Mouse (Mus musculus) myocyte (in vitro differentiated cells): Measurements from ENCODE around the gene Card10.

ENCODE experiments used
- CEBPB ChIP-seq: IDR thresholded peaks from 2 replicates; pipeline ENCODE4 v1.6.1; 2011; ENCODE audit warnings: mild to moderate bottlenecking, moderate library complexity; ENCODE audit not compliant: poor library complexity, insufficient read depth, severe bottlenecking
- E2F4 ChIP-seq: IDR thresholded peaks from one replicate; pipeline ENCODE4 v1.6.1; 2011; ENCODE audit warnings: mild to moderate bottlenecking, control low read depth, moderate library complexity; ENCODE audit not compliant: insufficient read depth
- MAX ChIP-seq: IDR thresholded peaks from one replicate; pipeline ENCODE4 v1.6.1; 2011; ENCODE audit warnings: low read depth, mild to moderate bottlenecking, control low read depth
- MYOD1 ChIP-seq, 3 experiments: IDR thresholded peaks; one replicate each; pipeline ENCODE4 v1.6.1; 2011; ENCODE audit warnings: control low read depth in 2 of 3, low read depth in 2 of 3, mild to moderate bottlenecking in 2 of 3, moderate library complexity in 1 of 3; ENCODE audit not compliant: insufficient read length in 2 of 3, control insufficient read depth in 1 of 3
- MYOG ChIP-seq, 3 experiments: IDR thresholded peaks; one replicate each; pipeline ENCODE4 v1.6.1; 2011; ENCODE audit warnings: control low read depth in 2 of 3, low read depth in 2 of 3, mild to moderate bottlenecking in 2 of 3; ENCODE audit not compliant: insufficient read length in 2 of 3, control insufficient read depth in 1 of 3, insufficient read depth in 1 of 3
- POLR2A ChIP-seq: IDR thresholded peaks from one replicate; pipeline ENCODE4 v1.6.1; 2011; ENCODE audit warnings: low read depth, mild to moderate bottlenecking, control low read depth, moderate library complexity; ENCODE audit not compliant: insufficient read length
- POLR2AphosphoS2 ChIP-seq: IDR thresholded peaks from one replicate; pipeline ENCODE4 v1.6.1; 2011; ENCODE audit warnings: low read depth, control low read depth; ENCODE audit not compliant: insufficient read length
- REST ChIP-seq: IDR thresholded peaks from one replicate; pipeline ENCODE4 v1.6.1; 2011; ENCODE audit warnings: mild to moderate bottlenecking, control low read depth, moderate library complexity; ENCODE audit not compliant: insufficient read depth, insufficient read length
- SRF ChIP-seq: IDR thresholded peaks from one replicate; pipeline ENCODE4 v1.6.1; 2011; ENCODE audit warnings: low read depth; ENCODE audit not compliant: control insufficient read depth, insufficient read length
- TCF12 ChIP-seq: IDR thresholded peaks from one replicate; pipeline ENCODE4 v1.6.1; 2011; ENCODE audit warnings: mild to moderate bottlenecking, control low read depth; ENCODE audit not compliant: poor library complexity, insufficient read depth, severe bottlenecking
- TCF3 ChIP-seq: IDR thresholded peaks from one replicate; pipeline ENCODE4 v1.6.1; 2011; ENCODE audit warnings: low read depth, control low read depth; ENCODE audit not compliant: insufficient read length
- USF1 ChIP-seq: IDR thresholded peaks from one replicate; pipeline ENCODE4 v1.6.1; 2011; ENCODE audit warnings: low read depth, mild to moderate bottlenecking, control low read depth, moderate library complexity

DNA sequence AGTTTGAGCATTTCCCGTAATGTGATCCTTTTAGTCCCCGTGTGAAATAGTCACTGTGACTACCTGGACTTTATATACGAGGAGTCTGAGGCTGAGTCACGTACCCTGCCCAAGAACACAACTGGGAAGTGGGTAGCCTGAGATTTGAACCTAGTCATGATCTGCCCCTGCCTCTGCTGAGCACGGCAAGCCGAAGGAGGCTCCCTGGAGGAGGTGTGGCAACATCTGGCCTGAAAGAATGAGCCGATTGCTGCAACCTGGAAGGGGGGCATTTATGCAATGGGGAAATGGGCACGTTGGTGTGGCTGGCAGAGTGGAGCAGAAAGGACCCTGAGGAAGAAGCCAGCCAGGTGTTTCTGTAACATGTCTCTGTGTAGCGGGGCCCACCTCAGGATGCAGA lies 6.9 kb upstream of the Card10 start:
- TF ChIP-seq POLR2A: no peak
- TF ChIP-seq MAX: no peak
- no peak for TF ChIP-seq TCF12
- TF ChIP-seq POLR2AphosphoS2: no peak
- no peak for TF ChIP-seq E2F4
- TF ChIP-seq USF1: no peak
- no peak for TF ChIP-seq CEBPB
- no peak for TF ChIP-seq SRF
- TF ChIP-seq MYOG (IDR thresholded peaks at IDR 0.05; ENCODE audit: control insufficient read depth in 1 of 3, insufficient read depth in 1 of 3, insufficient read length in 2 of 3, low read depth in 2 of 3): no peak
- no peak for TF ChIP-seq REST
- no peak for TF ChIP-seq MYOD1 (IDR thresholded peaks at IDR 0.05; ENCODE audit: control insufficient read depth in 1 of 3, insufficient read length in 2 of 3, low read depth in 2 of 3)
- TF ChIP-seq TCF3: no peak
